Mouse (Mus musculus) left cerebral cortex, postnatal 14 days (tissue): ENCODE data around the gene Jsrp1. TPM values are rescaled to one million over a fixed set of nuclear protein-coding genes. Genes with fewer than 3 reads are reported as not detected.

Experiments used
- DNase-seq, 2 experiments: peaks; one replicate each; pipeline ENCODE4 v3.0.0; 2021 to 2022; ENCODE audit warnings: low spot score in 2 of 2, mixed read lengths in 1 of 2
- intact Hi-C: fragments of 180-260 bp; cut with DNase I; formaldehyde crosslinking; loops from one replicate; pipeline ENCODE4 v1.15.1; 2025
- long read RNA-seq, 2 experiments: library from polyadenylated mRNA; stranded (forward); transcript quantifications; one replicate each; pipeline ENCODE4 v2.0.0; 2021
- total RNA-seq, 2 experiments: library from RNA; stranded (reverse); gene quantifications; 2 replicates each; pipeline ENCODE4 v1.2.3; 2021

The Jsrp1 gene
- 1 to 10 TPM; 2.5 to 2.9 TPM for total RNA-seq
- long read RNA-seq, experiment 1, partial matches to known transcripts: 0 of 2 reads
- long read RNA-seq, experiment 1, other reads (novel, unspliced or antisense): 2 of 2 reads
- long read RNA-seq, experiment 2, partial matches to known transcripts: 1 of 1 reads
- long read RNA-seq, experiment 2, other reads (novel, unspliced or antisense): 0 of 1 reads

DNA sequence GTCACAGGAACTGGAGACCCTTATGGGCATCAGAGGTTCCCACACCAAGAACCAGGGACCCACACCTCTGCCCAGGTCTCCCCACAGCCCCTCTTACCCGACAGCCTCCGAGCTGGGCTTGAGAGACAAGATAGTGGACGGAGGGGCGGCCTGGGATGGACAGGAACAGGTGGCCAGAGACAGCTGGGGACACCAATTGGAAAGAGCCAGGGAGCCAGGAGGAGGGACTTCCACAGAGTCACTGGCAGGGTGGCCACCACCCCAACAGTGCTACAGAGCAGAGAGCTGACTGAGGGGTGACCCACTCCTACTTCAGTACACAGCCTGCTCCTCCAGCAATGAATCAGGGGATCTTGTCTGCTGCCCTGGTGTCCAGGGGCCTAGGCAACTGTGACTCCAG lies at the start of gene Jsrp1:
TSS of gene Jsrp1 (minus strand) at position 133 of the 400 bp plus-strand sequence.
- no peak for DNase-seq
- intact Hi-C loops: no loop called here

- no peak for DNase-seq
- intact Hi-C loops: no loop called here
These were observed 49.0 kb upstream of the Jsrp1 start for GRCm38 (mm10) chr10:80862305-80862704.

DNA sequence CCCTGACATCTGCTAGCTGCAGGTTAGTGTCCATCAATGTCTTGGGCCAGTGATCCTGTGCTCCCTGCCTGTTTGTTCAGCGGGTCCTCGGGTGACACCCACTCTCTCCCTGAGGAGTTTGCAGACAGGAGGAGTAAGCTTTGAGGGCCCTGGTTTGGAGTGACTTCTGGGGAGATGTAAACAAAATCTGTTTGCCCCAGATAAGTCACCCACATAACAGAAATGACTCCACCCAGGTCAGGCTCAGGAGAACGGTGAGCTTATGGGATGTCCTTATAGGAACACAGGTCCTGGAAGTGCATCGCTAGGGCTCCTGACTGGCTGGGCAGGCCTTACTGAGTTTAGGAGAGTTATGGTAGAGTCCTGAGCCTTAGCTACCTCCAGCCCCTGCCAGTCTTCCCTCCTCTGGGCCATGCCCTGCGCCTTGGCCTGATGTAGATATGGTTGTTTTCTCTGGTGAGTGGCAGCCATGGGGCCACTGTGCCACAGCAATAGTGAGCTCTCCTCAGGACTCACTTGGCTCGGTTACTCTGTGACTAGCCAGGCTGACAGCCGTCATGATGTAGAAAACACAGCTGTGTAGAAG lies 45.1 kb upstream of the Jsrp1 start:
- no peak for DNase-seq
- intact Hi-C loops: no loop called here

- intact Hi-C loops: no loop called here
- no peak for DNase-seq
These were observed 44.5 kb upstream of the Jsrp1 start for GRCm38 (mm10) chr10:80857848-80858247.

GRCm38 (mm10) chr10:80857386-80857785 lies 44.1 kb upstream of the Jsrp1 start:
- intact Hi-C loops: no loop called here
- DNase-seq: no peak

DNA sequence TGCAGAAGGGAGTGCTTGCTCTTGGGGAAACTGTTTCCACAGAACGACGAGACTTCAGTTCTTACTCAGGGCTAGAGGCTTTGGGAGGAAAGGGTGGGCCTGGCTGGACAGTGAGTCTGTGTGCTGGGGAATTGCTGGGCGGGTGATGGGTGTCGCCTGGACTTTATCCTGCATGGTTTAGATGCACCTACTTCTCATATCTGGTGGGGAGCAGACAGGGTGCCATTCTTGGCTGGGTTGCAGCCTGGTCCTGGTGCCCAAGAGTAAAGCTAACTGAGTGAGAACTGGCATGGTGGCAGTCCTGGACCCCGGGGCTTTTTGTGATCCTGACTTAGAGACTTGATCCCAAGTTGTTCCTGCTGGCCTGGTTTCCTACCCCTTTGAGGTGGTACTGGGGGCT lies 43.6 kb upstream of the Jsrp1 start:
- intact Hi-C loops: no loop called here
- no peak for DNase-seq

GRCm38 (mm10) chr10:80856267-80856666 lies 43.0 kb upstream of the Jsrp1 start:
- peak; percentile 39 to 88 for DNase-seq

DNA sequence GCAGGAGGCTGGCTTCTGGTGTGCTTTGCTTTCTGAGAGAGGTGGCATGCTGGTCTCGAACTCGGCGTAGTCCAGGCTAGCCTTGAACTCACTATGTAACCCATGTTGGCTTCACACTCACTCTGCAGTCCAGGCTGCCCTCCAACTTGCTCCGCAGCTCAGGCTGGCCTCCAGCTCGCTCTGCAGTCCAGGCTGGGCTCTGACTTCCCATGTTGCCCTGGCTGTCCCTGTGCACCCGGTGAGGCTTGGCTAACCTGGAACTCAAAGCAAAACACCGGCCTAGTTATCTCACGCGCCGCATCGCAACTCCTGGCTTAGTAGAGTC lies 42.4 kb upstream of the Jsrp1 start:
- intact Hi-C loops: no loop called here

More at GRCm38 (mm10) chr10:80856267-80856666, 43.0 kb upstream of the Jsrp1 start:
- intact Hi-C loops: no loop called here

GRCm38 (mm10) chr10:80854913-80855748 lies 41.8 kb upstream of the Jsrp1 start, which contains the start of the genes Lsm7 and Sppl2b:
Gene Lsm7 (minus strand): TSS chr10:80855209.
Gene Sppl2b (plus strand): TSS chr10:80855275.
- peak; percentile 96 to 98 for DNase-seq
- intact Hi-C loops: no loop called here

More for the DNA sequence above, 42.4 kb upstream of the Jsrp1 start:
- DNase-seq: no peak

- intact Hi-C loops: no loop called here
- no peak for DNase-seq
These were observed 35.3 kb upstream of the Jsrp1 start for GRCm38 (mm10) chr10:80848571-80848970.

DNA sequence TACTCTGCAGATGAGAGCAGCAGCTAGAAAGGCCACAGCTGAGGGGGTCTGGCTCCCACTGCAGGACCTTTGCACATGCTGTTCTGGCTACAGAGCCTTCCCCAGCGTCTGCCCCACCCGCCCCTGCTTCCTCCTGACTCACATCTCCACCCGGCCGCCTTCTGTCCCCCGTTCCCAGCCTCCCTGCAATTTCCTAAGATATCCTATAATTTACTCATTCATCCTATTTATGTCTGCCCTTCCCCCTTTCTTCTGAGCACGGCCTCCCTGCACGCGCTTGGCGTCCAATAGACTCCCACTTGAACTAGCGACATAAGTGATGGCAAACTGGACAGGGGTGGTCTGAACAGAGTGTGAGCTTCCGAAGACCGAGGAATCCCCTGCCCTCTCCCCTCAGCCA lies 32.4 kb upstream of the Jsrp1 start:
- peak; percentile 52 to 69 for DNase-seq
- intact Hi-C loops: no loop called here

GRCm38 (mm10) chr10:80845055-80845693 lies 31.9 kb upstream of the Jsrp1 start:
- intact Hi-C loops: no loop called here
- DNase-seq: no peak

DNA sequence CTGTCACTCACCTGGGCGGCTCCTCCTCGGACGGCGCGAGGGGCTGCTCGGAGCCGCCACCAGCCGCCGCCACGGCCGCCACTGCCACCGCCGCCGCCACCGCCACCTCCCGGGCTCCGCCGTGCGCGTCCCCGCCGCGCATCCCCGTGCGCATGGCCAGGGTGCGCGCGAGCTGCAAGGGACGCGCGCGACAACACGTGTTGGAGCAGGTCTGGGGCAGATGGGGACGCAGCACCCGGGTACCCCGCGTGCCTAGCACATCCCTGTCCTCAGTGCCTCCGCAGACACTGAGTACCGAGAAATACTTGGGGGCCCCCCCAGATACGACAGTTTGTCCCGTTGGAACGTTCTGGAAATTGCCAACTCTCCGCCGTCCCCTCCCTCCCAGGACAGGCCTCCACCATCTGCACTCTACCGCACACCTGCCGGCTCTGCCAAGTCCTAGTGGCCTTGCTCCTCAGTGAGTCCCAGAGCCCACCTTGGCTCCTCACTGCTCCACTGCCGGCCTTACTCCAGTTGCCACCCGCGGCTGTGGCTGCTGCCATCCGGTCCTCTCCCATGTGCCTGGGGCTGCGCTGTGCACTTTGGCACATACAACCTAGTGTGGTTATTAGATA lies 30.7 kb upstream of the Jsrp1 start, which contains the start of gene Lingo3:
TSS of gene Lingo3 (minus strand) at position 109 of the 617 bp plus-strand sequence.
- DNase-seq: peak; percentile 63 to 76
- intact Hi-C loops: no loop called here

DNA sequence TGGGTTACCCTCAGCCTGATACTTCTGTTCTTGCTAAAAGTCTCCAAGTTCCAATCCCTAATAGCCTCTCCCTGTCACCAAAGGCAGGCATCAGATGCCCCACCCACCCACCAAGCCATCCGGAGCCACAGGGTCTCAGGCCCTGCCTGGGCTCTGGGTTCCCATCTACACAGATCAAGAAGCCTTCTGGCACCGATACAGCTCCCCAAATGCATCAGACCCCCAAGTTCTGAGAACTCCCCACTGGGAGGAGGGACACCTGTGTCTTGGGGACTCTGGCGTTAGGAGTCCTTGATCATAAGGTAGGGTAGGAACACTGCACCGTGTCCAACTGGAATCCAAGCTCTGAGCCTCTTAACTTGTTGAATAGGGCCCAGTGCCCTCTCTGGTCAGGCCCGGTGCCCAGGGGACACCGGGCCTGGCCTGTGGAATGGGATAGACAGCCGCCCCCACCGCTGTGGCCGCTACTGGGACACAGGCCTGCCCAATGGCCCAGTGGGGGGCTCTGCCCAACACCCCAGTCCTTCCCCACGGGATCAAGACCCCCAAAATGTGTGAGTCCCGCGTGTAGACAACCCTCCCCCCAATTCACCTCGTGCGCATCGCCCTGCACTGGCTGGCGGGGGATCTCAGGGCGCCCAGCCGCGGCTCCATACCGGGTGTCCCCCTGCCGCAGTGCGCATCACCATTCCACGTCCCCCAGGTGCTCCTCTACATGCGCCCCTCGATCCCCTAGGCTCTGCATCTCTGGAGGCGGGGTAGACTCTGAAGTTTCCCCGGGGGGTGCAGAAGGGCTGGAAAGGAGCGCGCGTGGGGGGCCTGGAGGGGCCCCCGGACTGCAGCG lies 30.0 kb upstream of the Jsrp1 start:
- intact Hi-C loops: no loop called here
- no peak for DNase-seq

- intact Hi-C loops: no loop called here
- DNase-seq: no peak
These were observed 29.0 kb upstream of the Jsrp1 start for GRCm38 (mm10) chr10:80842334-80842733.

DNA sequence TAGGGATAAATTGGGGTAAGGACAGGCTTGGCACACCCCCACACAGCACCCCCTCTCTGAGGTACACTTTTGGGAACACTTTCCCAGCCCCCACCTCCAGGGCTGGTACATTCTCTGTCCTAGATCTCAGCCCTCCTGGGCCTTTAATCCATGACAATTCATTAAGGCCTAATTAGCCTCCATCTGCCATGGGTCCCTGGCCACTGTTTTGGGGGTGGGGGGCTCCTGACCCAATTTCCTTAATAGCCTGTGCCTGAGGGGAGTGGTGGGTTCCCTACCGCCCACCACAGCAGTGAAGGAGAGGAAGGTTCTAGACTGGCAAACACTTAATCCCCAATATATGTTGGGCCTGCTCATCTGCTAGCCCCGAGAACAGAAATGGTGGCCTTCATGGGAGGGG lies 28.4 kb upstream of the Jsrp1 start:
- intact Hi-C loops: no loop called here

GRCm38 (mm10) chr10:80839848-80840247 lies 26.6 kb upstream of the Jsrp1 start:
- intact Hi-C loops: no loop called here

More for the DNA sequence above, 28.4 kb upstream of the Jsrp1 start:
- DNase-seq: no peak

DNA sequence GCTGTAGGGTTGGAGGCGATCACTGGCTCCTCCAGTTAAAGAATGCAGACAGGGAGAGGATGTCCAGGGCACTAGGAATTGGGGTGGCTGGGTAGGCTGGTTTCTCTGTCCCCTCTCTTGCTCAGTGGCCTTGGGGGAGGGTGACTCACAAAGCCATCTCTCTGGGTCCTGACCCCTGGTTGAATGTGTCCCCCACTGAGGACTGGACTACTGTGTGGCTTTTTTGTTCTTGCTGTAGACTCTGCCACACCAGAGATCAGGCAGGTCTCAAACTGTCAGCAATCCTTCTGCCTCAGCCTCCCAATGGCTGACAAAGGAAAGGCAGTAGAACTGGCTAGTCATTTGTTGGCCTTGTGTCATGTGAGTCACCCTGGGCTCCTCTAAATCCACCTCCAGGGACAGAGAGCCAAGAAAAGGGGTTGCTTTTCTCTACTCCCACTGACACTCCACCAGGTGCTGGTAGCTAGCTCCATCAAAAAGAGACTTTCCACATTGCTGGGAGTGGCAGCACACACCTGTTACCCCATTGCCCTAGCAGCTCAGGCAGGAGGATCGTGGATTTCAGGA lies 25.1 kb upstream of the Jsrp1 start:
- intact Hi-C loops: no loop called here

More at GRCm38 (mm10) chr10:80839848-80840247, 26.6 kb upstream of the Jsrp1 start:
- DNase-seq: no peak

More for the DNA sequence above, 25.1 kb upstream of the Jsrp1 start:
- no peak for DNase-seq
